12 mouse cellular contexts compared by ENCODE assay signal in the genomic region with DNA sequence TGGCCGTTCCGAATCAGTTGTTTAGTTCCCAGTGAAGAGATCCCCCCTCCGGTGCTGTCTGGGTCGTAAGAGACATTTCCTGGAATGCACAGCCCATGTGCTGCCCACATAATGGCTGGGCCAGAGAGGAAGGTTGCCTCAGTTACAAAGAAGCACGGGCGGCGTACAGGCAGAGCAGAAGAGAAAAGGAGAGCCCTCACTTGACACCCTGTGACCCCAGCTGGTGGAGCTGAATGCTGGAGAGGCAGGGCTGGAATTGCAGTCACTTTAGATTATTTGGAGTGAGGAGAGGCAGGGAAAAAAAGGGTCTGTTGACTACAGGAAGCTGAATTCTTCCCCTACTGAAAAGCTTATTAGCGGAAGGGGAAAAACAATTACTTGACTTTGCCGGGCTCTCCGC.
DNase-seq lines count a peak whose midpoint lies in the region; ATAC-seq lines count a peak whose summit lies in the region.
"Had no signal": no experiment of that assay in that cellular context is flagged by ENCODE, and none has a peak within 500 bp of the region (broad histone marks: within the 10 kb centered on the region; RNA-seq: fewer than 3 reads in every experiment).

No protein-coding gene starts in this region.

- ATAC-seq in heart, embryonic 15.5 days (replicated peaks; ENCODE audit: insufficient number of reproducible peaks, insufficient read depth, low FRiP score, low read depth): no peak
- no peak for ATAC-seq in neural tube, embryonic 11.5 days (ENCODE audit: insufficient read depth, low FRiP score, low TSS enrichment)
- no peak for ATAC-seq in hindbrain, embryonic 16.5 days
- ATAC-seq in stomach, embryonic 15.5 days (ENCODE audit: insufficient read depth, low FRiP score, low read depth): no peak

- no peaks in the 10 kb centered on the region for H3K36me3 ChIP-seq in heart, embryonic 15.5 days
- H3K36me3 ChIP-seq in neural tube, embryonic 11.5 days (ENCODE audit: control insufficient read depth, insufficient read depth, low read length): no peaks in the 10 kb centered on the region
- no peaks in the 10 kb centered on the region for H3K36me3 ChIP-seq in hindbrain, embryonic 16.5 days (ENCODE audit: control insufficient read depth, insufficient read depth, low read length)
- H3K36me3 ChIP-seq in stomach, embryonic 15.5 days: no peaks in the 10 kb centered on the region

- no peak overlapping the region for H3K4me2 ChIP-seq in heart, embryonic 15.5 days
- no peak overlapping the region for H3K4me2 ChIP-seq in neural tube, embryonic 11.5 days (ENCODE audit: low read depth)
- no peak overlapping the region for H3K4me2 ChIP-seq in hindbrain, embryonic 16.5 days (ENCODE audit: low read length)
- H3K4me2 ChIP-seq in stomach, embryonic 15.5 days: no peak overlapping the region

- no peaks in the 10 kb centered on the region for H3K9me3 ChIP-seq in heart, embryonic 15.5 days (replicated peaks)
- no peaks in the 10 kb centered on the region for H3K9me3 ChIP-seq in neural tube, embryonic 11.5 days (ENCODE audit: control insufficient read depth, low read length)
- H3K9me3 ChIP-seq in hindbrain, embryonic 16.5 days (ENCODE audit: control insufficient read depth, low read length): no peaks in the 10 kb centered on the region
- H3K9me3 ChIP-seq in stomach, embryonic 15.5 days: no peaks in the 10 kb centered on the region

- H3K27me3 ChIP-seq in heart, embryonic 15.5 days: no peaks in the 10 kb centered on the region
- H3K27me3 ChIP-seq in neural tube, embryonic 11.5 days (ENCODE audit: control insufficient read depth, insufficient read depth, low read length): no peaks in the 10 kb centered on the region
- no peaks in the 10 kb centered on the region; the same call in 1 of the 2 replicates for H3K27me3 ChIP-seq in hindbrain, embryonic 16.5 days (replicated peaks; ENCODE audit: control insufficient read depth, insufficient read depth, low read length)
- no peaks in the 10 kb centered on the region for H3K27me3 ChIP-seq in stomach, embryonic 15.5 days (replicated peaks)

- no peak overlapping the region for H3K4me3 ChIP-seq in heart, embryonic 15.5 days
- no peak overlapping the region for H3K4me3 ChIP-seq in neural tube, embryonic 11.5 days (ENCODE audit: low read depth, low read length)
- H3K4me3 ChIP-seq in hindbrain, embryonic 16.5 days (ENCODE audit: low read length): no peak overlapping the region
- no peak overlapping the region for H3K4me3 ChIP-seq in stomach, embryonic 15.5 days (replicated peaks)
- H3K4me3 ChIP-seq: left cerebral cortex, adult 2 months; megakaryocyte, embryonic 14.5 days had no signal

- WGBS in heart, embryonic 15.5 days: 30% methylated on average over 10 of the region's 10 CpGs
- 37% methylated on average over 10 of the region's 10 CpGs for WGBS in neural tube, embryonic 11.5 days
- 15% methylated on average over 10 of the region's 10 CpGs for WGBS in hindbrain, embryonic 16.5 days
- 36% methylated on average over 10 of the region's 10 CpGs for WGBS in stomach, embryonic 15.5 days

- H3K4me1 ChIP-seq in heart, embryonic 15.5 days (replicated peaks): peaks cover 51% of the 10 kb centered on the region
- H3K4me1 ChIP-seq in neural tube, embryonic 11.5 days (ENCODE audit: control insufficient read depth, insufficient read depth, low read length): peaks cover 57% of the 10 kb centered on the region
- H3K4me1 ChIP-seq in hindbrain, embryonic 16.5 days (ENCODE audit: control insufficient read depth, insufficient read depth, low read depth, low read length): peaks cover 40% of the 10 kb centered on the region
- H3K4me1 ChIP-seq in stomach, embryonic 15.5 days: peaks cover 54% of the 10 kb centered on the region

- no peak overlapping the region for H3K9ac ChIP-seq in heart, embryonic 15.5 days
- H3K9ac ChIP-seq in neural tube, embryonic 11.5 days (ENCODE audit: low read length): no peak overlapping the region
- H3K9ac ChIP-seq in hindbrain, embryonic 16.5 days (ENCODE audit: low read depth, low read length): peak overlapping the region; percentile 2; the same call in 1 of the 2 replicates
- no peak overlapping the region for H3K9ac ChIP-seq in stomach, embryonic 15.5 days

- peak overlapping the region; percentile 17 for H3K27ac ChIP-seq in heart, embryonic 15.5 days
- peak overlapping the region; percentile 24; the same call in 1 of the 2 replicates for H3K27ac ChIP-seq in neural tube, embryonic 11.5 days (ENCODE audit: low read depth, low read length)
- peak overlapping the region; percentile 40 for H3K27ac ChIP-seq in hindbrain, embryonic 16.5 days (ENCODE audit: low read depth, low read length)
- peak overlapping the region; percentile 40; the same call in 1 of the 2 replicates for H3K27ac ChIP-seq in stomach, embryonic 15.5 days
- H3K27ac ChIP-seq: left cerebral cortex, adult 2 months had no signal

- no peak for DNase-seq in heart, adult 18-20 months
- DNase-seq in neural tube, embryonic 11.5 days (ENCODE audit: low spot score): no peak
- no peak for DNase-seq in neural tube, embryonic 10.5 days (ENCODE audit: extremely low spot score, low spot score)
- no peak for DNase-seq in layer of hippocampus, adult 8-10 months (ENCODE audit: low spot score in 2 of 2)
- no peak for DNase-seq in adrenal gland, adult 18-20 months (ENCODE audit: low spot score in 2 of 2)
- DNase-seq: cerebellum, postnatal 36 days; gastrocnemius, postnatal 36 days had no signal
